Mouse (Mus musculus) ES-Bruce4 (cell line): ENCODE data around the gene Nbea.

Experiments
- CTCF ChIP-seq: IDR thresholded peaks from one replicate; pipeline ENCODE4 v1.8.1; 2011; ENCODE audit warnings: low read depth, low read length
- EP300 ChIP-seq: IDR thresholded peaks from 2 replicates; pipeline ENCODE4 v1.6.1; 2011; ENCODE audit warnings: low read depth, low read length; ENCODE audit not compliant: insufficient read depth

GRCm38 (mm10) chr3:56126674-56127073 is 56.8 kb downstream of the Nbea start:
- TF ChIP-seq CTCF (no peak), EP300 (no peak)
